Mouse (Mus musculus): ENCODE measurements around the gene Nup50.

Gene Nup50

GRCm38 (mm10) chr15:84953259-84953658 lies 30.0 kb downstream of the Nup50 start:
- DNase-seq (ENCODE audit: low spot score): no peak

- DNase-seq (ENCODE audit: low spot score): peak; percentile 25
Measured at GRCm38 (mm10) chr15:84957851-84958250, 34.6 kb downstream of the Nup50 start.

- DNase-seq (ENCODE audit: low spot score): peak; percentile 55
Measured at GRCm38 (mm10) chr15:84958331-84958730, 35.1 kb downstream of the Nup50 start.

- no peak for DNase-seq (ENCODE audit: low spot score)
Measured at GRCm38 (mm10) chr15:84959891-84960290, 36.7 kb downstream of the Nup50 start.

- peak; percentile 43 for DNase-seq (ENCODE audit: low spot score)
Measured at GRCm38 (mm10) chr15:84960692-84961091, 37.5 kb downstream of the Nup50 start.

- DNase-seq (ENCODE audit: low spot score): no peak
Measured at GRCm38 (mm10) chr15:84962518-84962917, 39.3 kb downstream of the Nup50 start.

- no peak for DNase-seq (ENCODE audit: low spot score)
Measured at GRCm38 (mm10) chr15:84964771-84965170, 41.6 kb downstream of the Nup50 start.

GRCm38 (mm10) chr15:84965575-84966360 lies 42.6 kb downstream of the Nup50 start:
- DNase-seq (ENCODE audit: low spot score): peak; percentile 70

- DNase-seq (ENCODE audit: low spot score): no peak
Measured at GRCm38 (mm10) chr15:84968534-84968933, 45.3 kb downstream of the Nup50 start.

GRCm38 (mm10) chr15:84972860-84973543 lies 49.8 kb downstream of the Nup50 start:
- DNase-seq (ENCODE audit: low spot score): no peak

- DNase-seq (ENCODE audit: low spot score): no peak
Measured at GRCm38 (mm10) chr15:84973544-84973871, 50.3 kb downstream of the Nup50 start.

GRCm38 (mm10) chr15:84975729-84976128 lies 52.5 kb downstream of the Nup50 start:
- no peak for DNase-seq (ENCODE audit: low spot score)

GRCm38 (mm10) chr15:84981609-84982313 lies 58.5 kb downstream of the Nup50 start:
- no peak for DNase-seq (ENCODE audit: low spot score)

- DNase-seq (ENCODE audit: low spot score): no peak
Measured at GRCm38 (mm10) chr15:84982888-84983287, 59.7 kb downstream of the Nup50 start.

- DNase-seq (ENCODE audit: low spot score): peak; percentile 54
Measured at GRCm38 (mm10) chr15:84983721-84984120, 60.5 kb downstream of the Nup50 start.

GRCm38 (mm10) chr15:84985516-84986160 lies 62.4 kb downstream of the Nup50 start:
- no peak for DNase-seq (ENCODE audit: low spot score)

GRCm38 (mm10) chr15:84986171-84987019 lies 63.2 kb downstream of the Nup50 start:
- DNase-seq (ENCODE audit: low spot score): no peak

GRCm38 (mm10) chr15:84987020-84987815 lies 64.0 kb downstream of the Nup50 start:
- DNase-seq (ENCODE audit: low spot score): no peak

GRCm38 (mm10) chr15:84987874-84988825 lies 64.9 kb downstream of the Nup50 start, which contains the start of gene 5031439G07Rik:
TSS of gene 5031439G07Rik (minus strand) at chr15:84988551.
- DNase-seq (ENCODE audit: low spot score): peak; percentile 86
